Mouse (Mus musculus): ENCODE results near the gene Tmem242. TPM values are rescaled to one million over a fixed set of nuclear protein-coding genes. Genes with fewer than 3 reads are reported as not detected.

Tmem242 gene
- polyA plus RNA-seq (2012; fragmentation: generic; extraction: Trizol), result 67.8 TPM
- long read RNA-seq, experiment 1, transcript Tmem242-201 (4 exons, 948 nt), result major isoform, 27 of 27 reads
- long read RNA-seq, experiment 1, partial matches to known transcripts, result 0 of 27 reads
- long read RNA-seq, experiment 1, other reads (novel, unspliced or antisense), result 0 of 27 reads
- long read RNA-seq, experiment 2, partial matches to known transcripts, result 0 of 7 reads
- long read RNA-seq, experiment 2, other reads (novel, unspliced or antisense), result 0 of 7 reads

- Histone ChIP-seq H3K4me3 (ENCODE audit: insufficient read depth, poor library complexity, severe bottlenecking) (peak within 1 kb of the TSS; percentile 85), H3ac (ENCODE audit: control insufficient read depth, insufficient read length, low read depth) (peak within 1 kb of the TSS; percentile 63), H3K27me3 (ENCODE audit: control insufficient read depth, insufficient read depth, insufficient read length) (no peaks in the 10 kb centered on the region)
These were observed at the start of gene Tmem242 for GRCm38 (mm10) chr17:5440159-5440971. Gene Tmem242 (minus strand): TSS chr17:5440259.

GRCm38 (mm10) chr17:5488156-5488555 is 48.1 kb upstream of the Tmem242 start:
- no peaks in the 10 kb centered on the region for H3K79me3 ChIP-seq (ENCODE audit: low read depth)
- no peak for TF ChIP-seq CTCF (IDR thresholded peaks at IDR 0.05; ENCODE audit: control insufficient read depth, insufficient read depth, insufficient read length)
- no peak for TF ChIP-seq USF1 (IDR thresholded peaks at IDR 0.05; ENCODE audit: low read depth)
- TF ChIP-seq CEBPB (IDR thresholded peaks at IDR 0.05; ENCODE audit: low read depth), result no peak
- TF ChIP-seq MYOD1 (IDR thresholded peaks at IDR 0.05; ENCODE audit: control insufficient read depth, insufficient read length, low read depth), result no peak
- no peak for TF ChIP-seq FOSL1 (IDR thresholded peaks at IDR 0.05; ENCODE audit: insufficient read depth, low read length, poor library complexity, severe bottlenecking)
- TF ChIP-seq MYOG (IDR thresholded peaks at IDR 0.05; ENCODE audit: control insufficient read depth, extremely low read depth, insufficient read length), result no peak
- TF ChIP-seq MAX (IDR thresholded peaks at IDR 0.05), result no peak
- H3ac ChIP-seq (ENCODE audit: control insufficient read depth, insufficient read length, low read depth), result no peak overlapping the region
- H3K4me3 ChIP-seq (ENCODE audit: insufficient read depth, poor library complexity, severe bottlenecking), result no peak overlapping the region
- H3K27me3 ChIP-seq (ENCODE audit: control insufficient read depth, insufficient read depth, insufficient read length), result peaks cover 48% of the 10 kb centered on the region
- H3K36me3 ChIP-seq (ENCODE audit: control insufficient read depth, insufficient read depth), result no peaks in the 10 kb centered on the region
- no peaks in the 10 kb centered on the region for H3K79me2 ChIP-seq (ENCODE audit: control insufficient read depth, insufficient read depth)

More at GRCm38 (mm10) chr17:5440159-5440971, at the start of gene Tmem242:
- peaks cover 28% of the 10 kb centered on the region for H3K79me2 ChIP-seq (ENCODE audit: control insufficient read depth, insufficient read depth)
- TF ChIP-seq MYOG (IDR thresholded peaks at IDR 0.05; ENCODE audit: control insufficient read depth, extremely low read depth, insufficient read length) (no peak), FOSL1 (IDR thresholded peaks at IDR 0.05; ENCODE audit: insufficient read depth, low read length, poor library complexity, severe bottlenecking) (no peak), CTCF (IDR thresholded peaks at IDR 0.05; ENCODE audit: control insufficient read depth, insufficient read depth, insufficient read length) (peak; percentile 17), CEBPB (IDR thresholded peaks at IDR 0.05; ENCODE audit: low read depth) (no peak), USF1 (IDR thresholded peaks at IDR 0.05; ENCODE audit: low read depth) (no peak), MYOD1 (IDR thresholded peaks at IDR 0.05; ENCODE audit: control insufficient read depth, insufficient read length, low read depth) (no peak)
- H3K36me3 ChIP-seq (ENCODE audit: control insufficient read depth, insufficient read depth), result peaks cover 14% of the 10 kb centered on the region
- peaks cover 12% of the 10 kb centered on the region for H3K79me3 ChIP-seq (ENCODE audit: low read depth)

GRCm38 (mm10) chr17:5484663-5485062 is 44.6 kb upstream of the Tmem242 start:
- Histone ChIP-seq H3K36me3 (ENCODE audit: control insufficient read depth, insufficient read depth) (no peaks in the 10 kb centered on the region), H3K27me3 (ENCODE audit: control insufficient read depth, insufficient read depth, insufficient read length) (peaks cover 47% of the 10 kb centered on the region), H3K4me3 (ENCODE audit: insufficient read depth, poor library complexity, severe bottlenecking) (no peak overlapping the region), H3K79me3 (ENCODE audit: low read depth) (no peaks in the 10 kb centered on the region), H3ac (ENCODE audit: control insufficient read depth, insufficient read length, low read depth) (no peak overlapping the region), H3K79me2 (ENCODE audit: control insufficient read depth, insufficient read depth) (no peaks in the 10 kb centered on the region)
- no peak for TF ChIP-seq FOSL1 (IDR thresholded peaks at IDR 0.05; ENCODE audit: insufficient read depth, low read length, poor library complexity, severe bottlenecking)
- TF ChIP-seq MYOD1 (IDR thresholded peaks at IDR 0.05; ENCODE audit: control insufficient read depth, insufficient read length, low read depth), result no peak
- TF ChIP-seq USF1 (IDR thresholded peaks at IDR 0.05; ENCODE audit: low read depth), result no peak
- TF ChIP-seq CTCF (IDR thresholded peaks at IDR 0.05; ENCODE audit: control insufficient read depth, insufficient read depth, insufficient read length), result no peak
- no peak for TF ChIP-seq MAX (IDR thresholded peaks at IDR 0.05)

GRCm38 (mm10) chr17:5483456-5483855 is 43.4 kb upstream of the Tmem242 start:
- Histone ChIP-seq H3K4me3 (ENCODE audit: insufficient read depth, poor library complexity, severe bottlenecking) (no peak overlapping the region), H3ac (ENCODE audit: control insufficient read depth, insufficient read length, low read depth) (no peak overlapping the region), H3K79me3 (ENCODE audit: low read depth) (no peaks in the 10 kb centered on the region), H3K36me3 (ENCODE audit: control insufficient read depth, insufficient read depth) (no peaks in the 10 kb centered on the region), H3K79me2 (ENCODE audit: control insufficient read depth, insufficient read depth) (no peaks in the 10 kb centered on the region), H3K27me3 (ENCODE audit: control insufficient read depth, insufficient read depth, insufficient read length) (peaks cover 47% of the 10 kb centered on the region)
- TF ChIP-seq CTCF (IDR thresholded peaks at IDR 0.05; ENCODE audit: control insufficient read depth, insufficient read depth, insufficient read length) (no peak), MYOG (IDR thresholded peaks at IDR 0.05; ENCODE audit: control insufficient read depth, extremely low read depth, insufficient read length) (no peak), FOSL1 (IDR thresholded peaks at IDR 0.05; ENCODE audit: insufficient read depth, low read length, poor library complexity, severe bottlenecking) (no peak), USF1 (IDR thresholded peaks at IDR 0.05; ENCODE audit: low read depth) (no peak), MAX (IDR thresholded peaks at IDR 0.05) (no peak), CEBPB (IDR thresholded peaks at IDR 0.05; ENCODE audit: low read depth) (no peak), MYOD1 (IDR thresholded peaks at IDR 0.05; ENCODE audit: control insufficient read depth, insufficient read length, low read depth) (no peak)

- Histone ChIP-seq H3ac (ENCODE audit: control insufficient read depth, insufficient read length, low read depth) (no peak overlapping the region), H3K4me3 (ENCODE audit: insufficient read depth, poor library complexity, severe bottlenecking) (no peak overlapping the region), H3K36me3 (ENCODE audit: control insufficient read depth, insufficient read depth) (no peaks in the 10 kb centered on the region), H3K79me2 (ENCODE audit: control insufficient read depth, insufficient read depth) (no peaks in the 10 kb centered on the region), H3K27me3 (ENCODE audit: control insufficient read depth, insufficient read depth, insufficient read length) (peaks cover 38% of the 10 kb centered on the region), H3K79me3 (ENCODE audit: low read depth) (no peaks in the 10 kb centered on the region)
- TF ChIP-seq CTCF (IDR thresholded peaks at IDR 0.05; ENCODE audit: control insufficient read depth, insufficient read depth, insufficient read length) (no peak), MAX (IDR thresholded peaks at IDR 0.05) (no peak), USF1 (IDR thresholded peaks at IDR 0.05; ENCODE audit: low read depth) (no peak), FOSL1 (IDR thresholded peaks at IDR 0.05; ENCODE audit: insufficient read depth, low read length, poor library complexity, severe bottlenecking) (no peak), CEBPB (IDR thresholded peaks at IDR 0.05; ENCODE audit: low read depth) (no peak), MYOG (IDR thresholded peaks at IDR 0.05; ENCODE audit: control insufficient read depth, extremely low read depth, insufficient read length) (no peak), MYOD1 (IDR thresholded peaks at IDR 0.05; ENCODE audit: control insufficient read depth, insufficient read length, low read depth) (no peak)
These were observed 36.1 kb upstream of the Tmem242 start for GRCm38 (mm10) chr17:5475960-5476725.

Data from C2C12 (cell line).